ENCODE assay signal across 25 mouse cellular contexts in the genomic region with DNA sequence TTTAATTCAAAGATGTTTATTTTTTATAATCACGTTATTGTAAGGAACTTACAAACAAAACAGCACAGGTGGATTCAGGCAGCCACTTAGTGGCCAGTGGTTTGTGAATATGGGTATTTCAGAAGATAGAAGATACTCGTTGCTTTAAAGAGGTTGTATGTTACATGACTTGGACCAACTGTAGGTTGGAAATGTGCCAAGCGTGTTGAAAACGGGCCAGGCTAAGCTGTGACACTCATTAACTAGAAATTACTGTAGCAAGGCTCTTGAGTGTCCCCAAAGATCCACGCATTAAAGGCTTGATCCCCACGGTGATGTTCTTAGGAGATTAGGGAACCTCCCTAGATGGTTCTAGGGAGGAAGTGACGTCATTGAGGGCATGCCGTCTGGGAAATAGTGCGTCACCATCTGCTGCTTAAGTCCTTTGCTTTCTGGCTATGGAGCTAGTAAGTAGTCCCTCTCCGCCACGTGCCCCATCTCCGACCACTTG.
A peak's percentile ranks its signal among the peaks of the same experiment; 100 is the strongest.
DNase-seq lines count a peak whose midpoint lies in the region; ATAC-seq and TF ChIP-seq lines count a peak whose summit lies in the region.
"Had no signal": no experiment of that assay in that cellular context is flagged by ENCODE, and none has a peak within 500 bp of the region (broad histone marks: within the 10 kb centered on the region; RNA-seq: fewer than 3 reads in every experiment).

No protein-coding gene starts in this region.

- no peak for ATAC-seq in kidney, embryonic 16.5 days (ENCODE audit: low FRiP score, low TSS enrichment)
- ATAC-seq in lung, embryonic 14.5 days (ENCODE audit: insufficient read depth), result no peak
- ATAC-seq: forebrain, embryonic 15.5 days; intestine, postnatal 0 days had no signal

- no peaks in the 10 kb centered on the region for H3K27me3 ChIP-seq in kidney, adult 2 months (replicated peaks; ENCODE audit: control insufficient read depth, insufficient read depth, low read length)
- no peaks in the 10 kb centered on the region for H3K27me3 ChIP-seq in kidney, embryonic 16.5 days (ENCODE audit: insufficient read depth, low read length)
- H3K27me3 ChIP-seq in lung, embryonic 14.5 days (ENCODE audit: insufficient read depth, low read length), result no peaks in the 10 kb centered on the region
- H3K27me3 ChIP-seq: forebrain, embryonic 15.5 days; limb, embryonic 15.5 days; neural tube, embryonic 13.5 days had no signal

- DNase-seq in cerebellum, postnatal 10 days, result peak; percentile 57 to 60
- DNase-seq in cerebellum, adult 8-10 months, result no peak
- DNase-seq in kidney, adult 2 months, result peak; percentile 59
- DNase-seq in lung, embryonic 14.5 days, result peak; percentile 56
- no peak for DNase-seq in lung, adult 18-20 months
- DNase-seq in kidney, postnatal 4 days, result peak; percentile 29 to 33
- DNase-seq: adrenal gland, postnatal 14 days; cerebellum, adult 9-11 months; gastrocnemius, postnatal 10 days; lung, postnatal 4 days; midbrain, embryonic 14.5 days; right cerebral cortex, adult 18-20 months; thymus, adult 18-20 months; thymus, postnatal 36 days had no signal

- TF ChIP-seq CTCF in kidney, adult 2 months (conservative IDR thresholded peaks at IDR 0.05; ENCODE audit: insufficient read depth, insufficient read length, low read depth, low read length), result no peak
- no peak for TF ChIP-seq CTCF in lung, embryonic 14.5 days (IDR thresholded peaks at IDR 0.05; ENCODE audit: low read depth)

- peaks cover 3% of the 10 kb centered on the region; the same call in 1 of the 2 replicates for H3K9me3 ChIP-seq in kidney, embryonic 16.5 days (ENCODE audit: low read length)
- H3K9me3 ChIP-seq in lung, embryonic 14.5 days (ENCODE audit: low read depth, low read length), result no peaks in the 10 kb centered on the region
- H3K9me3 ChIP-seq: embryonic facial prominence, embryonic 13.5 days; forebrain, embryonic 15.5 days; heart, embryonic 10.5 days; limb, embryonic 15.5 days; neural tube, embryonic 13.5 days had no signal

- H3K36me3 ChIP-seq in kidney, adult 2 months (ENCODE audit: control insufficient read depth, insufficient read depth, low read length), result no peaks in the 10 kb centered on the region
- H3K36me3 ChIP-seq in kidney, embryonic 16.5 days (ENCODE audit: insufficient read depth, low read length), result no peaks in the 10 kb centered on the region
- H3K36me3 ChIP-seq in lung, embryonic 14.5 days (ENCODE audit: insufficient read depth), result no peaks in the 10 kb centered on the region
- H3K36me3 ChIP-seq: embryonic facial prominence, embryonic 13.5 days; forebrain, embryonic 15.5 days; heart, embryonic 10.5 days; hindbrain, embryonic 10.5 days; limb, embryonic 15.5 days; neural tube, embryonic 13.5 days had no signal

- WGBS in kidney, adult 2 months, result 72% methylated on average over 12 of the region's 12 CpGs
- WGBS in kidney, embryonic 16.5 days, result 81% methylated on average over 12 of the region's 12 CpGs
- 73% methylated on average over 12 of the region's 12 CpGs for WGBS in lung, embryonic 14.5 days

- H3K4me2 ChIP-seq in kidney, embryonic 16.5 days (replicated peaks; ENCODE audit: low read depth, low read length), result no peak overlapping the region
- no peak overlapping the region for H3K4me2 ChIP-seq in lung, embryonic 14.5 days
- H3K4me2 ChIP-seq: embryonic facial prominence, embryonic 13.5 days; forebrain, embryonic 15.5 days; limb, embryonic 15.5 days; neural tube, embryonic 13.5 days had no signal

- H3K9ac ChIP-seq in kidney, embryonic 16.5 days (replicated peaks; ENCODE audit: low read length), result no peak overlapping the region
- no peak overlapping the region for H3K9ac ChIP-seq in lung, embryonic 14.5 days
- H3K9ac ChIP-seq: embryonic facial prominence, embryonic 13.5 days; forebrain, embryonic 15.5 days; limb, embryonic 15.5 days; liver, embryonic 14.5 days; neural tube, embryonic 13.5 days had no signal

- H3K4me3 ChIP-seq in kidney, adult 2 months (ENCODE audit: insufficient read depth, low read depth, low read length), result no peak overlapping the region
- no peak overlapping the region for H3K4me3 ChIP-seq in kidney, embryonic 16.5 days (ENCODE audit: low read length)
- no peak overlapping the region for H3K4me3 ChIP-seq in lung, embryonic 14.5 days (ENCODE audit: low read depth, low read length)
- H3K4me3 ChIP-seq: embryonic facial prominence, embryonic 13.5 days; forebrain, embryonic 15.5 days; heart, embryonic 10.5 days; hindbrain, embryonic 10.5 days; layer of hippocampus, adult 2 months; limb, embryonic 15.5 days; myocyte; neural tube, embryonic 13.5 days had no signal

- no peaks in the 10 kb centered on the region for H3K4me1 ChIP-seq in kidney, adult 2 months (ENCODE audit: control insufficient read depth, insufficient read depth, low read length)
- H3K4me1 ChIP-seq in kidney, embryonic 16.5 days (ENCODE audit: insufficient read depth, low read length), result no peaks in the 10 kb centered on the region
- no peaks in the 10 kb centered on the region for H3K4me1 ChIP-seq in lung, embryonic 14.5 days (ENCODE audit: insufficient read depth)
- H3K4me1 ChIP-seq: embryonic facial prominence, embryonic 13.5 days; heart, embryonic 10.5 days; limb, embryonic 15.5 days; neural tube, embryonic 13.5 days had no signal

- TF ChIP-seq POLR2A in kidney, adult 2 months (IDR thresholded peaks at IDR 0.05; ENCODE audit: low read depth, low read length), result no peak

- no peak overlapping the region for H3K27ac ChIP-seq in kidney, adult 2 months (ENCODE audit: insufficient read depth, low read depth, low read length)
- H3K27ac ChIP-seq in kidney, embryonic 16.5 days (ENCODE audit: low read length), result no peak overlapping the region
- H3K27ac ChIP-seq in lung, embryonic 14.5 days (ENCODE audit: low read depth), result no peak overlapping the region
- H3K27ac ChIP-seq: embryonic facial prominence, embryonic 13.5 days; forebrain, embryonic 15.5 days; heart, embryonic 10.5 days; hindbrain, embryonic 10.5 days; layer of hippocampus, adult 2 months; limb, embryonic 15.5 days; liver, embryonic 14.5 days; neural tube, embryonic 13.5 days had no signal

Comparison
In these comparisons a context has a peak if more than half of its experiments do, and no peak if none do; other contexts are left out.
1. DNase-seq: peak in cerebellum, postnatal 10 days (2 of 2), kidney, adult 2 months (single experiment), lung, embryonic 14.5 days (single experiment) and kidney, postnatal 4 days (2 of 2); none in cerebellum, adult 8-10 months (single experiment) and lung, adult 18-20 months (0 of 2).